Mouse (Mus musculus) liver, embryonic 14.5 days (tissue): ENCODE measurements around the gene Tspan2.

Experiments
- CTCF ChIP-seq: IDR thresholded peaks from 2 replicates; pipeline ENCODE4 v1.5.1; 2016; ENCODE audit warnings: antibody characterized with exemption, low read depth, control low read depth
- EP300 ChIP-seq: IDR thresholded peaks from 2 replicates; pipeline ENCODE4 v1.6.1; 2016; ENCODE audit warnings: antibody characterized with exemption, low read depth

GRCm38 (mm10) chr3:102748038-102748437, 13.7 kb downstream of the Tspan2 start:
- TF ChIP-seq EP300 (no peak), CTCF (no peak)
